Mouse (Mus musculus) cortical plate, adult 2 months (tissue): ENCODE results near the gene Chrna10. TPM values are rescaled to one million over a fixed set of nuclear protein-coding genes. Genes with fewer than 3 reads are reported as not detected.
A peak's percentile ranks its signal among the peaks of the same experiment; 100 is the strongest.

Source experiments
- H3K27ac ChIP-seq: fragments of 200-500 bp; 2 replicates; pipeline ENCODE4 v1.5.1; 2012; ENCODE audit warnings: low read length, control low read depth, inconsistent platforms; ENCODE audit not compliant: insufficient read depth
- H3K4me1 ChIP-seq: fragments of 200-500 bp; 2 replicates; pipeline ENCODE4 v1.6.1; 2011; ENCODE audit warnings: low read length; ENCODE audit not compliant: control insufficient read depth, insufficient read depth
- H3K4me3 ChIP-seq: fragments of 200-500 bp; 2 replicates; pipeline ENCODE4 v1.5.1; 2011; ENCODE audit warnings: mild to moderate bottlenecking, low read length, control low read depth; ENCODE audit not compliant: insufficient read depth
- CTCF ChIP-seq: fragments of 200-500 bp; IDR thresholded peaks from 2 replicates; pipeline ENCODE4 v1.5.1; 2011; ENCODE audit warnings: mild to moderate bottlenecking, control low read depth, low read length; ENCODE audit not compliant: insufficient read depth; ENCODE audit errors: extremely low read depth
- POLR2A ChIP-seq: fragments of 200-500 bp; IDR thresholded peaks from 2 replicates; pipeline ENCODE4 v1.6.1; 2011; ENCODE audit warnings: mild to moderate bottlenecking, low read length, control low read depth; ENCODE audit not compliant: insufficient read depth; ENCODE audit errors: extremely low read depth
- polyA plus RNA-seq: library from polyadenylated mRNA; depleted of rRNA; stranded (reverse); fragments of >200 nt; gene quantifications from 2 replicates; pipeline ENCODE4 v1.2.3, GENCODE M21; 2012; rRNA removed

Chrna10 gene
- polyA plus RNA-seq, 1 experiment: 0.04 TPM

DNA sequence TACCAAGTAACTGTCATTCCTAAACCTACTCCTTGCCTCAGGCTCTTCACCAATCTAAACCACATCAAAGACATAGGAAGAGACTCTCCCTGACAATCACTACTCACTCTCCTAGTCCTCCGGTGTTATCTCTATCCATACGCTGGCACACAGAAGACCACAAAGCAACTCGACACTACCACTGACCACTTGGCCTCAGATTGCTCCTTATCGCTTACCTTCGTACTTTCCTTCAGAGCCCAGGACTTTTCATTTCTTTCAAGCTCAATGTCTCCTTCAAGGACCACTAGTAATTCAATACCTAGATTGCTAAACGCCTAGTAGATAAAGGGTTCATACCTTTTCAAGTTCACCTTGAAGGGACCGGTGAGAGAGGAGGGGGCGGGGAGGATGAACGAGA is 52.7 kb downstream of the Chrna10 start:
- TF ChIP-seq POLR2A (no peak), CTCF (no peak)
- Histone ChIP-seq H3K4me1 (peaks cover 3% of the 10 kb centered on the region; the same call in 1 of the 2 replicates), H3K4me3 (peak overlapping the region; percentile 60), H3K27ac (no peak overlapping the region)

DNA sequence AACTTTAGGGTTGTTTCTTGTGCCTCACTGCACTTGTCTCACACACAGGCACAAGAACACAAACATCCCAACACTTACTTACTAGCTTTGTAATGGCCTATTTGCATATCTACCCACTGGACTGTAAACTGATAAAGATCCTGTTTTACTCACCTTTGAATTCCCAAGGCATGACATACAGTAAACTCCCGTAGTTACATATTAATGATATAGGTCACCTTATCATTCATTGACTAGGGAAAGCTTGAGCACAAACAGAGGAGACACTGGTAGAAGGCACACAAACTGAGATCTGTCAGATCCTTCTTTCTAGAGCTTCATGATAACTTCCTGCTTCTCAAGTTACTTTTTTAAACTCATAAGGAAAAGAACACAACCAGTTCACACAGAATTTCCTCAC is 54.4 kb downstream of the Chrna10 start:
- no peak for TF ChIP-seq CTCF
- no peak for TF ChIP-seq POLR2A
- peaks cover 3% of the 10 kb centered on the region; the same call in 1 of the 2 replicates for H3K4me1 ChIP-seq
- H3K27ac ChIP-seq: no peak overlapping the region
- no peak overlapping the region for H3K4me3 ChIP-seq

DNA sequence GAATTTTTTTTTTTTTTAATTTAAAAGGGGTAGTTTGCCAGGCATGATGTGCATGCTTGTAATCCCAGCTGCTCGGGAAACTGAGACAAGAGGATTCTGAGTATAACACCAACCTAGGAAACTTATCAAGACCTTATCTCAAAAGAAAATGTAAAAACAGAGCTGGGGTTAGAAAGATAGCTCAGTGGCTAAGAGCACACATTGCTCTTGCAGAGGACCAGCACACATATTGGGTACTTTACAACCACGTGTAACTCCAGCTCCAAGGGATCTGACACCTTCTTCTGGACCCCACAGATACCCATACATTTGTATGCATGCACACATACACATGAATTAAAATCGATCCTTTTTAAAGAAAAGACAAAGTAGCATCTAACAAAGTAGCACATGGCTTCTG is 55.3 kb downstream of the Chrna10 start:
- TF ChIP-seq POLR2A: no peak
- Histone ChIP-seq H3K4me1 (peaks cover 3% of the 10 kb centered on the region; the same call in 1 of the 2 replicates), H3K4me3 (no peak overlapping the region), H3K27ac (no peak overlapping the region)

Other genes with a start within 250 kb of the Chrna10 start
- 0.81 and 1.5 TPM in 2 replicates for gene Folr1, start 246.0 kb downstream of the Chrna10 start, polyA plus RNA-seq
- 199 and 213 TPM in 2 replicates for gene Lamtor1, start 210.9 kb downstream of the Chrna10 start, polyA plus RNA-seq
- 0.15 and 0.19 TPM in 2 replicates for gene Tomt, start 210.5 kb downstream of the Chrna10 start, polyA plus RNA-seq
- gene Lrrc51, start 182.9 kb downstream of the Chrna10 start, polyA plus RNA-seq: 11.8 and 12.6 TPM in 2 replicates
- gene Numa1, start 182.7 kb downstream of the Chrna10 start, polyA plus RNA-seq: 51.6 and 54.9 TPM in 2 replicates
- gene Il18bp, start 98.1 kb downstream of the Chrna10 start, polyA plus RNA-seq: 11.8 and 12.7 TPM in 2 replicates
- 55.9 and 59.4 TPM in 2 replicates for gene Rnf121, start 51.4 kb downstream of the Chrna10 start, polyA plus RNA-seq
- gene Xndc1, start 51.3 kb downstream of the Chrna10 start, polyA plus RNA-seq: 38.4 and 43.8 TPM in 2 replicates
- gene Xntrpc, start 51.1 kb downstream of the Chrna10 start, polyA plus RNA-seq: 1.9 and 2.8 TPM in 2 replicates
- gene Trpc2, start 33.7 kb downstream of the Chrna10 start, polyA plus RNA-seq: 0.53 and 2.0 TPM in 2 replicates
- gene Art1, start 15.1 kb downstream of the Chrna10 start, polyA plus RNA-seq: 0.23 TPM in 1 of 2 replicates, not detected in the other
- not detected in 2 replicates for gene Art5, start 7.3 kb downstream of the Chrna10 start, polyA plus RNA-seq
- gene Nup98, start 93.3 kb upstream of the Chrna10 start, polyA plus RNA-seq: 16.2 and 17.1 TPM in 2 replicates
- gene Pgap2, start 93.4 kb upstream of the Chrna10 start, polyA plus RNA-seq: 29.1 and 29.9 TPM in 2 replicates
- 50.9 and 55.1 TPM in 2 replicates for gene Rhog, start 139.2 kb upstream of the Chrna10 start, polyA plus RNA-seq
- gene Stim1, start 151.0 kb upstream of the Chrna10 start, polyA plus RNA-seq: 75.4 and 75.7 TPM in 2 replicates